Mouse (Mus musculus): ENCODE data around the gene Gapt.

GRCm38 (mm10) chr13:110332958-110333597 lies 23.9 kb downstream of the Gapt start:
- TF ChIP-seq CTCF (IDR thresholded peaks at IDR 0.05; ENCODE audit: borderline replicate concordance, control insufficient read depth, extremely low read depth, insufficient read depth, low read length, poor library complexity), result no peak
- no peak for TF ChIP-seq POLR2A (IDR thresholded peaks at IDR 0.05; ENCODE audit: control insufficient read depth, extremely low read depth, insufficient read depth, low read length, poor library complexity)

Data from thymus, adult 2 months (tissue).